Mouse (Mus musculus) myocyte (in vitro differentiated cells): ENCODE data around the gene Tsfm. TPM values are rescaled to one million over a fixed set of nuclear protein-coding genes. Genes with fewer than 3 reads are reported as not detected.

Experiments
- H3K27me3 ChIP-seq: one replicate; pipeline ENCODE4 v1.6.1; 2011; ENCODE audit not compliant: control insufficient read depth, insufficient read depth, insufficient read length
- H3K36me3 ChIP-seq: one replicate; pipeline ENCODE4 v1.6.1; 2011; ENCODE audit not compliant: control insufficient read depth, insufficient read depth
- H3K4me2 ChIP-seq: one replicate; pipeline ENCODE4 v1.6.1; 2011; ENCODE audit warnings: low read depth, control low read depth
- H3K4me3 ChIP-seq: one replicate; pipeline ENCODE4 v1.5.1; 2011; ENCODE audit warnings: mild to moderate bottlenecking, control low read depth, moderate library complexity
- H3K79me2 ChIP-seq: one replicate; pipeline ENCODE4 v1.6.1; 2011; ENCODE audit not compliant: control insufficient read depth, insufficient read depth
- H3ac ChIP-seq: one replicate; pipeline ENCODE4 v1.6.1; 2011; ENCODE audit not compliant: control insufficient read depth, insufficient read length
- CEBPB ChIP-seq: IDR thresholded peaks from 2 replicates; pipeline ENCODE4 v1.6.1; 2011; ENCODE audit warnings: mild to moderate bottlenecking, moderate library complexity; ENCODE audit not compliant: poor library complexity, insufficient read depth, severe bottlenecking
- E2F4 ChIP-seq: IDR thresholded peaks from one replicate; pipeline ENCODE4 v1.6.1; 2011; ENCODE audit warnings: mild to moderate bottlenecking, control low read depth, moderate library complexity; ENCODE audit not compliant: insufficient read depth
- MYOD1 ChIP-seq, 3 experiments: IDR thresholded peaks; one replicate each; pipeline ENCODE4 v1.6.1; 2011; ENCODE audit warnings: control low read depth in 2 of 3, low read depth in 2 of 3, mild to moderate bottlenecking in 2 of 3, moderate library complexity in 1 of 3; ENCODE audit not compliant: insufficient read length in 2 of 3, control insufficient read depth in 1 of 3
- MYOG ChIP-seq, 3 experiments: IDR thresholded peaks; one replicate each; pipeline ENCODE4 v1.6.1; 2011; ENCODE audit warnings: control low read depth in 2 of 3, low read depth in 2 of 3, mild to moderate bottlenecking in 2 of 3; ENCODE audit not compliant: insufficient read length in 2 of 3, control insufficient read depth in 1 of 3, insufficient read depth in 1 of 3
- POLR2A ChIP-seq: IDR thresholded peaks from one replicate; pipeline ENCODE4 v1.6.1; 2011; ENCODE audit warnings: low read depth, mild to moderate bottlenecking, control low read depth, moderate library complexity; ENCODE audit not compliant: insufficient read length
- POLR2AphosphoS2 ChIP-seq: IDR thresholded peaks from one replicate; pipeline ENCODE4 v1.6.1; 2011; ENCODE audit warnings: low read depth, control low read depth; ENCODE audit not compliant: insufficient read length
- REST ChIP-seq: IDR thresholded peaks from one replicate; pipeline ENCODE4 v1.6.1; 2011; ENCODE audit warnings: mild to moderate bottlenecking, control low read depth, moderate library complexity; ENCODE audit not compliant: insufficient read depth, insufficient read length
- TCF12 ChIP-seq: IDR thresholded peaks from one replicate; pipeline ENCODE4 v1.6.1; 2011; ENCODE audit warnings: mild to moderate bottlenecking, control low read depth; ENCODE audit not compliant: poor library complexity, insufficient read depth, severe bottlenecking
- USF1 ChIP-seq: IDR thresholded peaks from one replicate; pipeline ENCODE4 v1.6.1; 2011; ENCODE audit warnings: low read depth, mild to moderate bottlenecking, control low read depth, moderate library complexity
- polyA plus RNA-seq: library from polyadenylated mRNA; unstranded; fragments of >200 nt; fragmentation: generic; extraction: Trizol; gene quantifications from one replicate; pipeline ENCODE4 v1.2.1, GENCODE M21; 2012; ENCODE audit warnings: missing spikeins

The Tsfm gene
- polyA plus RNA-seq, 1 experiment = 53.7 TPM

GRCm38 (mm10) chr10:127071203-127071602 lies 40.6 kb upstream of the Tsfm start:
- Histone ChIP-seq H3K27me3 (no peaks in the 10 kb centered on the region), H3K79me2 (peaks cover 18% of the 10 kb centered on the region), H3K4me3 (peak overlapping the region; percentile 98), H3ac (peak overlapping the region; percentile 41), H3K36me3 (peaks cover 22% of the 10 kb centered on the region), H3K4me2 (peak overlapping the region; percentile 97)
- TF ChIP-seq USF1 (no peak), E2F4 (no peak), CEBPB (no peak), MYOG (IDR thresholded peaks at IDR 0.05; ENCODE audit: control insufficient read depth in 1 of 3, insufficient read depth in 1 of 3, insufficient read length in 2 of 3, low read depth in 2 of 3) (no peak), POLR2AphosphoS2 (peak; percentile 32), TCF12 (no peak), POLR2A (no peak)

DNA sequence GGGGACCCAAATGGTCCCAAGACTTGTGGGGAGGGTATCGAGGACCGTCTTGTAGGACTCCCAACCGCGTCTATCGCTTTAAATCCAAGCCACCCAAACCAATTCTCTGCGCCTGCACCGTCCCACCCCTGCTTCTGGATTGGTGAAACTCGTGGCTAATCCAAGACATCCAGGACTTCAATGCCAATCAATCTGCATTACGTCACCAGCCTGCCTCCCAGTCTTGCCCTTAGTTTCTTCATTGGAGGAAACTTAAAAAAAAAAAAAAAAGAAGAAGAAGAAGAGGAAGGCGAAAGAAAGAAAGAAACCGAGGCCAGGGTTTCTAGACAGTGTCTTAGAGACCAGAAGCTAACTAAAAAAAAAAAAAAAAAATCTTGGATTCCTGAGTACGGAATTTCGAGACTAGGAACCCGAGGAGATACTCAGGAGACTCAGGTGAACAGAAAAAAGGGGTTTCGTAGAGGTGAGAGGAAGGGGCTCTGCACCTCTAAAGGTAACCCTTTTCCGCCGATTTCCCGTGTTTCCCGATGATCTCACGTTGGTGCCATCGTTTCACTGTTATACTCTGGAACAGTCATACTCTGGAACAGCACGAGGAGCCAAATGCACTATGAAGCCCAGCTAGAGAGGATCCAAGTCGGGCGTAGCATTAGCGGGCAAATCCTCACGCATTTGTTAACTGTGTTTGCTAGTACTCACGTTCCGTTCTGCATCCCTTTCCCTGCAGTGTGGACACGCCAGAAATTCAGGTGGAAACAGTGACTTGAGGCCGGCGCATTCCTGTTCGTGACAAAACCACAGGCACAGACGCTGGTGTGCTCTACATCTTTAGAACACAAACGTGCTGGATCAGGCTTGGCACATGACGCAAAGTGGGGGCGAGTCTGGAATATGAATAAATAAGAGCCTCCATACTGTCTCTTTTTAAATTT lies 39.8 kb upstream of the Tsfm start, which contains the start of gene Tspan31:
Gene Tspan31 (minus strand): TSS at position 75 of the 932 bp plus-strand sequence.
- H3K79me2 ChIP-seq = peaks cover 23% of the 10 kb centered on the region
- peaks cover 27% of the 10 kb centered on the region for H3K36me3 ChIP-seq
- TF ChIP-seq REST (no peak), CEBPB (peak; percentile 47; the same call in 1 of the 2 replicates), MYOD1 (IDR thresholded peaks at IDR 0.05; ENCODE audit: control insufficient read depth in 1 of 3, insufficient read length in 2 of 3, low read depth in 2 of 3) (no peak), POLR2AphosphoS2 (peak; percentile 81), POLR2A (peak; percentile 29)
- peak within 1 kb of the TSS; percentile 97 for H3K4me2 ChIP-seq
- H3K27me3 ChIP-seq = no peaks in the 10 kb centered on the region
- peak within 1 kb of the TSS; percentile 98 for H3K4me3 ChIP-seq
- peak within 1 kb of the TSS; percentile 41 for H3ac ChIP-seq

DNA sequence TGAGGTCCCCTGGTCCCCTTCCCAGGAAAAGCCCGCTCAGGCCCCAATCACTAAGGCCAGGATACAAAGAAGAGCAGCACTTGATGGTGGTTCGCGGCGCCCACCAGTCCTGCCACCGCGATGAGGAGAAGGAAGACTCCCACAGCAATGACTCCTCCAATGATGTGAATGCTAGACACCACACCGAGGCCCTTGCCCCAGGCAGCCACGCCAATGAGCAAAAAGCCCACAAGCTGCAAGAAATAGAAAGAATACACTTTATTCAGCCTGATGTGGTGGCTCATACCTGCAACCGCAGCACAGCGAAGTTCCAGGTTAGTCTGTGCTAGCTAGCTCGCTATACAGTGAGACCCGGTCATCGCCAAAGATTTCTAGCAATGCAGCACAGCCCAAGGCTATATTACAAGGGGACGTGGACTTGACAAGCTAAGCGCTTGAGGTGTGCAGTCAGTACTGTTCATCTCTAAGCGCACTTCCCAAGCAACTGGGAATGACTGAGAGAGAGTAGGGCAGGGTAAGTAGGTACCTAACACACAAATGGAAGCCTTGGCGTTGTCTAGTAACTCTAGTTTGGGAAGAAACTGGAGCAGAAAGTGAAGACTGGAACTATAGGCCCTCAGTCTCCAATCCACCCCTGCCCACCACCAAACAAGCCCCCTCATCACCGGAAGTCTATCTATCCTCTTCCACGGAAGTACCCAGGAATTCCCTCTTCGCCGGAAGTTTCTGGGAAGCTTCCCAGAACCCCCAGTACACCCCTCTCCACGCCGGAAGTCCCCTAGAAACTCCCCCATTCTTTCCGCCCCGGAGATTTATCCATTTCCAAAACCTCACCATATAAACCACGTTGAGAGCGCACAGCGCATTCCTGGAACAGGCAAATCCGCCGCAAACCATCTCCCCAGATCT lies 38.9 kb upstream of the Tsfm start:
- peaks cover 32% of the 10 kb centered on the region for H3K79me2 ChIP-seq
- peak overlapping the region; percentile 41 for H3ac ChIP-seq
- H3K4me3 ChIP-seq = peak overlapping the region; percentile 98
- TF ChIP-seq MYOG (IDR thresholded peaks at IDR 0.05; ENCODE audit: control insufficient read depth in 1 of 3, insufficient read depth in 1 of 3, insufficient read length in 2 of 3, low read depth in 2 of 3) = no peak
- peak; percentile 46 for TF ChIP-seq POLR2AphosphoS2
- no peaks in the 10 kb centered on the region for H3K27me3 ChIP-seq
- peaks cover 35% of the 10 kb centered on the region for H3K36me3 ChIP-seq
- peak overlapping the region; percentile 96 for H3K4me2 ChIP-seq

DNA sequence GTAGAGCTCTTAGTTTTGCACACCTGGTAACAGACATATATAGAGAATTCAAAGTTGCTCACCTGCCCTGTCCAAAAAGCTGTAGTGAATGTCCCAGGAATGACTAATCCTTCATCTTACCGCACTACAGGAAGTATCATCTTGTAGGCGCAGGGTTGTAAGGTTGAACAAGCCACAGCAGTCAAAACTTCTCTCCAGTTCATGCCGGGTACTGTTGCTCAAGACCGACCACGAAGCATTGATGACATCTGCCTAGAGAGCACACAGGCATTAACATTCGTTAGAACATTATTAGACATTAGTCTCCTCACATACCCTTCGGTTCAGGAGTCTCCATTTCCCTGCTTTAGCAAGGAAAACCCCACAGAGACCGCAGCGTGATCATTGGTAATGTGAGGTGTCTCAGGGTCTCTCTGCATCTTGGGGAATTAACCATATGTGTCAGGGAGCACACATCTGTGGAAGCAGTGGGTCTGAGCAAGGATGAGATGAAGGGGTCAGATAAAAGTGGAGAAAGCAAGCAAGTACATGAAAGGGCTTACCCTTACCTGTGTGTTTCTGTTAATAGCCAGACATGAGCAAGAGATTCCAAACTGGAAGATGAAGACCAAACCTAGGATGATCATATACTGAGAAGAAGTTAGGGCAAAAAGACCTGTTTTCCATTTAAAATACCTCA lies 37.9 kb upstream of the Tsfm start:
- peaks cover 42% of the 10 kb centered on the region for H3K79me2 ChIP-seq
- H3ac ChIP-seq = peak overlapping the region; percentile 41
- peak; percentile 7 for TF ChIP-seq POLR2AphosphoS2
- TF ChIP-seq CEBPB = no peak
- no peak for TF ChIP-seq MYOG (IDR thresholded peaks at IDR 0.05; ENCODE audit: control insufficient read depth in 1 of 3, insufficient read depth in 1 of 3, insufficient read length in 2 of 3, low read depth in 2 of 3)
- TF ChIP-seq POLR2A = peak; percentile 8
- H3K4me3 ChIP-seq = peak overlapping the region; percentile 98
- H3K27me3 ChIP-seq = no peaks in the 10 kb centered on the region
- H3K4me2 ChIP-seq = peak overlapping the region; percentile 96
- peaks cover 35% of the 10 kb centered on the region for H3K36me3 ChIP-seq

- H3K4me3 ChIP-seq = no peak overlapping the region
- peak; percentile 17 for TF ChIP-seq POLR2A
- TF ChIP-seq USF1 = no peak
- TF ChIP-seq TCF12 = no peak
- peak; percentile 62 for TF ChIP-seq POLR2AphosphoS2
- H3K27me3 ChIP-seq = no peaks in the 10 kb centered on the region
- no peak overlapping the region for H3K4me2 ChIP-seq
- H3K79me2 ChIP-seq = peaks cover 42% of the 10 kb centered on the region
- peaks cover 35% of the 10 kb centered on the region for H3K36me3 ChIP-seq
- no peak overlapping the region for H3ac ChIP-seq
Measured at GRCm38 (mm10) chr10:127066519-127067018, 35.9 kb upstream of the Tsfm start.
